Mouse (Mus musculus): ENCODE measurements around the gene Anp32e.
"Not testable (repeated sequence)": the region's sequence is repeated elsewhere in the genome, so short reads cannot be mapped to it uniquely, and the experiment has no call there.

Anp32e gene

DNA sequence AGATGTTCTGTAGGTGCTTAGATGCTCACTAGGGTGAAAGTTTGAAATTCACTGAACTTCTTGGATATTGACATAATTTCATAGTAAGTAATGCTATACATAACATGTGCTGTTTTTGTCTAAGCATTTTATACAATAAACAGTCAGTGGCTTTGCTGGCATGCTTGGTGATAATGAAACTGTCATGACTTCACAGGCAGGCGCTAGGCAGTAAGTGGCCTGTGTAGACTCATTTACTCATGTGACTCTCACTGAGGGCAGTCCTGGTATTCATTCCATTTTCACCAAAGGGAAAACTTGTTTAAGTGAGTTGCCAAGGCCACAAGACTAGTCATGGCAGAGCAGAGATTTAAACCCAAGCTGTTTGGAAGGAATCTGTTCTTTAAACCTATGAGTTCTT is 40.2 kb downstream of the Anp32e start:
- intact Hi-C loops (cut with DNase I): loop anchor here (5.0 kb wide), 1 partner anchor 178 kb away; no protein-coding TSS in a partner anchor

DNA sequence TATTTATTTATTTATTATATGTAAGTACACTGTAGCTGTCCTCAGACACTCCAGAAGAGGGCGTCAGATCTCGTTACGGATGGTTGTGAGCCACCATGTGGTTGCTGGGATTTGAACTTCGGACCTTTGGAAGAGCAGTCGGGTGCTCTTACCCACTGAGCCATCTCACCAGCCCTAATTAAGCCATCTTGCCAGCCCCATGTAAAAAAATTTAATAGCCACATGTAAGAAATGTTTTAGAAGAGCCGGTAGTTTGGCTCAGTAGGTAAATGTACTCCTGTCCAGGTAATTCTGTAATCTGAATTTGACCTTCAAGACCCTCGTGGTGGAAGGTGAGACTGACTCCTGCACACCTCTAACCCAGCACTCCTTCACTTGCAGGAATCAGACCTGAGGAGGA is 41.6 kb downstream of the Anp32e start:
- intact Hi-C loops (cut with DNase I): not testable (repeated sequence)

DNA sequence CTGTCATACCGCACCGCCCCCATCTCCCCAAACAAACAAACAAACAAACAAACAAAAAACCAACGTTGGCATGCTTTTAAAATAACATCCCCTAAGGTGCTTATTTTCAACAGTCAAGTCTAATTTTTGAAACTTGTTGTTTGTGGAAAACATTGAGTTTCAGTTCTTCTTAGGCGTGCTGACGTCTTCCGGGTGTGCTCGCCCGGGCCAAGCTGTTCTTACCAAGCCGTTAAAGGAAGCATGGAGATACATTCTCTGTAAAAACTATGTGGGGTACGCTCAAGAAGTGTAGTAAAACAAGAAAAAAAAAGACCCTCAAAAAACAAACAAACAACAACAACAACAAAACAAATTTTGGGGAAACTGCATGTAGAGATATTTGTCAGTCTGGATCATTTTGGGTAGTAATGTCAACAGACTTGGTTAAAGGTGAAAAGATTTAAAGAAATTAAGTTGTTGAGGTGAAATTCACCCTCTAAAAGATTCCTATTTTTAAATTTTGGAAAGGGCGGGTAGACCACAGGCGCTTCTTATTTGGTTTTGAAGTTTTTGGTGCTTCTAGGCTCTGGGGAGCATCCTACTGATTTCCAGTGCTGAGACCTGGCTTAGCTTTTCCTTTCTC is 43.3 kb downstream of the Anp32e start:
- intact Hi-C loops (cut with DNase I): no loop called here

DNA sequence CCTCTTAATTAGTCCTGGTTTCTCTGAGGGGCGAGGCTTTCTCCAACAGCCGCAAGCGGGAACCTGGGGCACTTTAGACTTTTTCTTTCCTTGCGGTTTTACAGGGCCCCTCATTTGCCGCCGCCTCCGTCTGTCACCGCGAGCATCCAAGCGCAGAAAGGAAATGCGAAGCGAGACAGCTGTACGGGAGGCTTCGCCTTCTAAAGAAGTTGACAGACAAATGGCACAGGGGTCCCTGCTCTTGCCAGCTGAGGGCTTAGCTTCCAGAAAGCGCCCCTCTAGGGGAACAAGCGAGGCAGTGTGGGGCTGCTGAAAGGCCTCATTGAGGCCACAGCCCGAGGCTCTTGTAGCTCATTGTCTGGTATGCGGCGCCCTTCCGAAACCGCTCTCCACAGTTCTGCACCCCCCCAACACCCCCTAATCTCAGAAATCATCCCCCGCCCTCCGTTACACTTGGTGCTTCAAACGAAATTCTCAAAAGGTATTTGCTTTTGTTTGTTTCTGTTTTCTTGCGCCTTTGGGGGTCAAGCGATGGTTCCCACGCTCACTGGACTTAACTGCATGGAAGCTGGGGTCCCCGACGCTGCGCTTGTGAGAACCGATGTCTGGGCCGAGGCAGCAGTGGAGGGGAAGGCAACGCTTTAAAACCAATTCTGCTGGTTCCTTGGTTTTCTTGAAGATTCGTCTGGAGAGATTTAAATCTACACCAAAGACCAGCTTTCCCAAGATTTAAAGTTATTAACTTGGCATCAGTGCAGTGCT is 44.0 kb downstream of the Anp32e start:
- intact Hi-C loops (cut with DNase I): no loop called here

DNA sequence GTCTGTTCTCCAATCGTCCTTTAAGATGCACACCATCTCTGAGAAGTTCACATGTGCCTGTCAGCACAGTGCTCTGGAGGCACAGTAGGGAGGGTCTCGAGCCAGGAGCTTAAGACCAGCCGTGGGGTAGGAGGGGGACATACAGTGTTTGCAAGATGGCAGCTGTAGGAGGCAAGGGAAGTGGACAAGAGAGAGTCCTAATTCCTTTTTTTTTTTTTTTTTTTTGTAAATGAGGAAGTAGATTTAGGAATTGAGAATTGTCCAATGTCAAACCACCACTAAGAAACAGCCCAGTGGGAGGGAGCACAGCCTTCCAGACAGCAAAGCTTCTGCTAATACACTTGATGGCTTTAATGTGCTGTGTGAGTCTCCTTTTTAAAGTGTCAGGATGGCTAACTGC is 48.0 kb downstream of the Anp32e start:
- intact Hi-C loops (cut with DNase I): no loop called here

DNA sequence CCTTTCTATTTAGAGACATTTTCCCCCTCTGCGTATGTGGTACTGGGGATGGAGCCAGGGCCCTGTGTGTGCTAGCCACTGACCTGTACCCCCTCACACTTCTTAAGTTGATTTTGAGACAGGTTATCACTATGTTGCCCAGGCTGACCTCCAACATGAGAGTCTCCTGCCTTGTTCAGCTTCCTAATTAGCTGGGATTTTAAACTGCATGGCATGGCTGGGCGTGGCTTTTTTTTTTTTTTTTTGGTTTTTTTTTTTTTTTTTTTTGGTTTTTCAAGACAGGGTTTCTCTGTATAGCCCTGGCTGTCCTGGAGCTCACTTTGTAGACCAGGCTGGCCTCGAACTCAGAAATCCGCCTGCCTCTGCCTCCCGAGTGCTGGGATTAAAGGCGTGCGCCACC is 48.5 kb downstream of the Anp32e start:
- intact Hi-C loops (cut with DNase I): not testable (repeated sequence)

DNA sequence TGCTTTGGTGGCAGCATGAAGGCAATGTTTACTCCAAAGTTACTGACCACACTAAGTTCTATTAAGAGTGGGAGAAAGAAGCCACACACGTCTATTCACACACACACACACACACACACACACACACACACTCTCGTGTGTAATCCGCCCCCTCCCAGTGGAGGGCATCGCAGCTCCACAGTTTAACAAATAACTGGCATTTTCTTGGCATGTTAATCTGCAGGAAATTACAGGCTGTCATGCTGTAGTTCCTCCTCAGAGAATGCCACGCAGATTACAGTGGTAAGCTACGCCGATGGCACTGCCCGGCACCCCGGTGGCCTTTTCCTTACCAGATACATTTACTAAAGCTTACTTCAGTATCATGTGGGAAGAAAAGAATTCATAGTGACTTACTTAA is 49.2 kb downstream of the Anp32e start:
- intact Hi-C loops (cut with DNase I): no loop called here

DNA sequence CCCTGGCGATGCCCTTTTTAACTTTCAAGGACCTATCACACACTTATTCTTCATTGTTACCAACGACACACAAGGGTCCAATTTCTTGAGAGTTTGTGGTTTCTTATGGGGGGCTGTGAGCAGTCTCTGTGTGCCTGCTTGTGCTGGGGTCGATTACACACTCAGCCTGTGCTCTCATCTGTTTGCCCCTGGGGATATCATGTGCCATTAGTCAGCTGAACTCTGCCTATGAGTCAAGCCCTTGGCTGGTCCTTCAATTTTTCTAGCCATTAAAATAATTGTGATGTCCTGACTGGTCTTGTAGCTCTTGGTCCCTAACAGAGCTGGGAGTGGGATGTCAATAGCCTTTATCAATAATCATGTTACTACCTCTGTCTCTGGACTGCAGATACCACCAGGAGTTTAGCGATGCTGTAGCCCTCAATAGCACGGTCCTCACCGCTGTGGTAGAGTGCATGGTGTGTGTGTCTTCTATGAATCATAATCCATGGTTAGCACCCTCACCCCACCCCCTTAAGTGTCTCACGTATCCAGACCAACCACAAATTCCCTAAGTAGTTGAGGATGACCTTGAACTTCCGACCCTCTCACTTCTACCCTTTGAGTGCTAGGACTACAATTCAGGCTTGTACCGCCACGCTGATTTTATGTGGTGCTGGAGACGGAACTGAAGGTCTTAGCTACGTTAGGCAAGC is 51.4 kb downstream of the Anp32e start:
- intact Hi-C loops (cut with DNase I): no loop called here

DNA sequence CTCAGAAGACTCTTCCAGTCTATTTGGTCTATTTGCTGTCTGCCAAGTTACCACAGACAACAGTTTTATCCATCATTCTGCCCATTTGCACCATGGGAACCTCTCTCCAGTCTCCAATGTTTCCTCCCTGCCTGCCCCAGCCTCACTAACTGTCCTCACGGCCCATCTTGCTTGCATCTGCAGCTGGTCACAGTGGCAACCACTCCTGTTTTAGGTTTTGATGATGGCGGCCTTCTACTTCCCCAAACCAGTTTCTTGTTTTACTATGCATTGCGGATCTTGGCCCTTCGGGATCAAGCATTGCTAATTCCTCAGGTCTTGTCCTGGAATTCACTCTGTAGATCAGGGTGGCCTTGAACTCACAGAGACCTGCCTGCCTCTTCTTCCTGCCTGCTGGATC is 53.1 kb downstream of the Anp32e start:
- intact Hi-C loops (cut with DNase I): no loop called here

DNA sequence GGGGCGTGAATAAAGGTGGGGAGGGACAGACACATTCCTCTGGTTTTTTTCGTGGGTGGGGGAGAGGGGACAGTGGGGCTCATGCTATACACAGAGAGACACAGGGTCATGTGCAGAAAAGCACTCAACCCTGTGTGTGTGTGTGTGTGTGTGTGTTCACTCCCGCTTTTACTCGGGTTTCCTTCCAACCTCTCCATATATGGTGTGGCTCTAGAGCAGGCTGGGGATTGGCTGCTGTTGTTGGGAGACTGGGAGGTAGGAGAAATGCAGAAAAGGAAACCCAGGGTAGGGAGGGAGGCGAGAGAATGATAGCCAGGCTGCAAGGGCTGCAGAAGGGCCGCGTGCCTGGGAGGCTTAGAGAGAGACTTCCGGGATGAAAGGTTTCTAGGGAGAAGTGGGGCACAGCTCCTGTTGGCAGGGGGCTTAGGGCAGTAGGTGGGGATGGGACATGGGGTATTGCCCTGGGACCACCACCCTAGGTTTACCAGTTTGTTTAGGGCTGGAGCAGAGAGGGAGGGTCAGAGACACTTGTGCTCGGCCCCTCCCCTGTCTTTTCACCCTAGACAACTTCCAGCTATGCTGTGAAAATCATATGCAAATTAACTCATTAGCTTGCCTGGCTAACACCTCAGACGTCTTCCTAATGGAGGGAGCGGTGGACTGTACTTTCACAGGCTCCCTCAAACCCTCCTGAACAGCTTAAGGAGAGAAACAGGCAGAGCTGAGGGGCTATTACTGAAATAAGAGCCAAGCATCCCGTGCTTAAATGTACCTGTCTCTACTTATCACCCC is 56.4 kb downstream of the Anp32e start:
- intact Hi-C loops (cut with DNase I): no loop called here

DNA sequence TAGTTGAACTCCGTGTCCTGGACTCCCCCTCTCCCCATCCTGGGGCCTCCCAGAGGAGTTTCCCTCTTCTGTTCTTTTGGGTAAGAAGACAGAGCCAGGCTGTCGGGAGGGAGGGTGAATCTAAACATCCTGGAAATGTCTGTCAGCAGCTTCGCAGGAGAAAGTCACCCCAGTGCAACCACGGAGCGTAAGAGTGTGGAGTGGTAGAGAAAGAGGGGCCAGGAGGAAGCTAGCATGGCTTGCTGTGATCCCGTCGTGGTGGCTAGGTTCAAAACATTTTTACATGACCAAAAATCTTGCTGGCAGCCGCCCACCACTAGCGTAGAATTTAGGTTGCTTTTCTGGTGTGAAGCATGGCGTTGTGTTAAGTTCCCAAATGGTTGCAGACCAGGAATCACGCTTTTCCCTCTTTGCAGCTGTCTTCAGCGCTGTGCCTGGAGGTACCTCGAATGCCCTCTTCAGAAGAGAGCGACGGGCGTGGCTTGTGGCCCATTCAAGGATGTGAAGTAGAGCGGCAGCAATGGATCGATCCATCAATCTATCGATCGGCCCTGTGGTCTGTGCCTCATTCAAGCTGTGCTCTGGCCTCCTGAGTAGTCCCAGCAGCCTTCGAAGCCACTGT is 57.1 kb downstream of the Anp32e start:
- intact Hi-C loops (cut with DNase I): no loop called here

DNA sequence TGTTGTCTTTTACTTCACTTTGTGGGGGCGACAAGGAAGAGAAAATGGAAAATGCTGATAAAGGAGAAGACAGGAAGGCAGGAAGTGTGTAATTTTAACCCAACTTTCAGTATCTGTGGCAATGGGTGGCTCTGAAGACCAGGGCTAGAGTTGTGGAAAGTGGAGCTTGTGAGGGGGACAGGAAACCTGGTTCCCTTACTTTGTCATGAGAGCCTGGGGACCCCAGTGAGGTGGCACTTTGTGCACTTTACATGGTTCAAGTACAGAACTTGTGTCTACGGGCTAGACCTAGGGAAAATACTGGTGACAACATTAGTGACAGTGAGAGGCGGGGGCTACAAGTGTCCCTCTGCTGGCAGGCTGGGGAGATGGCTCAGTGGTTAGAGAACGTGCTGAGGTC is 57.9 kb downstream of the Anp32e start:
- intact Hi-C loops (cut with DNase I): no loop called here

DNA sequence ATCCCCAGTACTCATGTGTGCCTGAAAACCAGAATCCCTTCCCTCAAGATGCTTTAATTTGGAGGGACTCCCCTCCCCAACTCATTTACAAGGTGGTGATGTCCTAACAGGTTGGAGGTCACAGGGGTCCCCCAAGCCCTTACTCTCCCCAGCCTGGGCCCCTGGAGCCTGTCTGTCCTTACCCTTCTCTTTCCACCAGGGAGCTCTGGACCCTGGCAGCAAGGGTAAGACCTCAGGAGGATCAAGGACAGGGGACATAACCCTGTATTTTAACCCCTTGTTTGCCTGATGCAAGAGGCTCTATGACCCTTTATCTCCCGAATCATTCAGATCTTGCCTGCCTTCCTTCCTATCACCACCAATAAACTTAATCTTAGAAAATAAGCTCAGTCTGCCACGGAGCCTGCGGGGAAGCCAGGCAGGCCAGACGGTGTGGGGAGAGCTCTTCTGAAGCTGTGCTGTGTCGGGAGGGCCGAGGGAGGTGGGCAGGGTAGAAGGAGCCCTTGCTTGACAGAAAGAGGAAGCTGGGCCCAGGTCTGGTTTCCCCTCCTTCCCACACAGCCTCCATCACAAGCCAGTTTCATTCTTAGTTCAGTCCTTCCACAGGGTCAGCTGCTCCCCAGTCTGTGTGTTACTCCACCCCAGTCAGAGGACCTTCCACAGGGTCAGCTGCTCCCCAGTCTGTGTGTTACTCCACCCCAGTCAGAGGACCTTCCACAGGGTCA is 58.5 kb downstream of the Anp32e start:
- intact Hi-C loops (cut with DNase I): no loop called here

DNA sequence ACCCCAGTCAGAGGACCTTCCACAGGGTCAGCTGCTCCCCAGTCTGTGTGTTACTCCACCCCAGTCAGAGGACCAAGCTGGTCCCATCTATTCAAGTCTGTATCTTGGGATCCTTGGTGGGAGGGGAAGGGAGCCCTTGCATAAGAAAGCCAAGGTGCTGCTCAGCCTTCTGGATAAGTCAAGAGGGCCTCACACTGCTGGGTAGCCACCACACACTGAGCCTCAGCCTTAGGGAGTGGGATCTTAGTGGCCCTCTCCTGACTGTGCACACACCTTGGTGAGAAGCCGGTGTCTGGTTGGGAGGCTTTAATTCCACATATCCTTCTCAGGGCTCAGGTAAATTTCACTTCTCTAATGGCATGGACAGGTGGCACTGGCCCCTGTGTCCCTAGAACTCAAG is 59.1 kb downstream of the Anp32e start:
- intact Hi-C loops (cut with DNase I): no loop called here

DNA sequence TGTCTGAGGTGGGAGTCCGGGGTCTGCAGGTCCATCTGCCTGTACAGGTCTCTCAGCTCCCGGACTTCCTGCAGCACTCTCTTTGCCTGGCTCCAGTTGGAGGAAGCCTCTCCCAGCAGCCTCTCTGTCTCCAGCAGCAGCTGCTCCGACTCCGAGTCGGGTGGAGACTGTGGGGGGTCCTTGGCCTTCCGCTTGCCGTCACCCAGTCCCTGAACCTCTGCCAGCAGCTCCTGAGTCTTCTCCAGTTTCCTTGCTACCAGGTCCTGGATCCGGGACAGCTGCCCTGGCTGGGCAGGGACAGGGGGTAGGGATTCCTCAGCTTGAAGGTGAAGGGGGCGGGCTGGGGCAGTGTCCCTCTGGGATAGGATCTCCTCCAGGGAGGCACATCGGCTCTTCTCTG is 59.9 kb downstream of the Anp32e start:
- intact Hi-C loops (cut with DNase I): no loop called here

DNA sequence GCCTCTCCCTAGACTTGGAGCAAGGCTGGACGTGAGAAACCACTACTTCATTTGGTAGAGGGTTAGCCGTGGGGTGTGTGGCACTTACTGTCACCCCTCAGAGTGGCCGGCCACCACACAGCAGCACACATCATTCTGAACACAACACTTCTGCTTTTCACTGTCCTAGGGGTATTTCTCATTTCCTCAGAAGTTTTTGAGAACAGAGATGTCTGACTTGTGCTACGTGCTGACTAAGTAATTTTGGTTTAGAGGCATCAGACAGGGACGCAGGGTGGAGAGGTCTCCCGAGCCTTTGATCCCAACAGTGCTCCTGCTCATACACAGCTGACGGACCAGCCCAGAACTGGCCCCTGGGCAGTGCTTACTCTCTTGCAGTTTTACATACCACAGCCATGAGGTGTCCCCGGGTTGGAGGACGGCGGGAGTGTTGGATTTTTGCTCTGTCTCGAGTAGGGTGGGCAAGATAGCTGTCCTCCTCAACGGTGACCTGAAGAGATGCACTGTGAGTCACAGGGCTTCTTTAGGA is 61.4 kb downstream of the Anp32e start:
- intact Hi-C loops (cut with DNase I): no loop called here

DNA sequence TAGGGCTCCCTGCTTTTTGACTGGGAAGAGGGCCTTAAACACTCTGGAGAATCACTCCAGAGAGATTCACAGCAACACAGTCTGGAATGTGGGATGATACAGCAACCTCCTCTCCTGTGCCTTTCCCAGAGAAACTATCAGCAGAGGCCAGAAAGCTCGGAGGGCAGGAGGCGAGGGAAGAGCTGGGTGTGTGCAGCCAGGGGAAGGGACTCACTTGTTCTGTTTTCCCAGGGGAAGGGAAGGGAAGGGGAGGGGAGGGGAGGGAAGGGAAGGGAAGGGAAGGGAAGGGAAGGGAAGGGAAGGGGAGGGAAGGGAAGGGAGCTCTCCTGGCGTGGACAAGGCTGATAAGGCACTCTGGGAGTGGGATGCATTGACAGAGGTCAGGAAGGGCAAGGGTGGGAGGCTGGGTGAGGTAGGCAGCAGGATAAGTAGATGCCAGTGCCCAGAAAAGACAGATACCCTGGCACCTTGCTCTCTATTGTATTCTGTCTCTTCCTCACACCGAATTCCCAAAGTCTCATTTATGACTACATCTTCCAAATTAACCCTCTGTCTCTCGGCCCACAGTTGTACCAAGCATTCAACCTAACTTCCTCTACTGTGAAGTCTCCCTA is 64.1 kb downstream of the Anp32e start:
- intact Hi-C loops (cut with DNase I): no loop called here

DNA sequence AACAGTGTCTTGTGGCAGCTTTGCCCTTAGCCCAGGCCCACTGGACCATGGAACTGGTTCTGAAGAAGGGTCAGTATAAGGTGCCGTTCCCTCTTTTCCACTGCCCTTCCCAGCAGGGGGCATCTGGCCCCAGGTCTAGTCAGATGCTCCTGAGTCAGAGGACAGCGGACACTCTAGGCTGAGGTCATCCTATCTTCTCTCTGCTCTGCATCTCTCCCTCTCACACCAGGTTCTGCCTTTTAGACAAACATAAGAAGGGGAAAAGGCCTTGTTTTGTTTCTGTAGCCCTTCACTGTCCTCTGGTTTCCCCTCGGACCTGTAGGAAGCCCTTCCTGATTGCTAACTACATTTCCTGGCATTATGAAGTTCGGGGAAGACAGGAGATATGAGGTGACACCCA is 64.8 kb downstream of the Anp32e start:
- intact Hi-C loops (cut with DNase I): no loop called here

DNA sequence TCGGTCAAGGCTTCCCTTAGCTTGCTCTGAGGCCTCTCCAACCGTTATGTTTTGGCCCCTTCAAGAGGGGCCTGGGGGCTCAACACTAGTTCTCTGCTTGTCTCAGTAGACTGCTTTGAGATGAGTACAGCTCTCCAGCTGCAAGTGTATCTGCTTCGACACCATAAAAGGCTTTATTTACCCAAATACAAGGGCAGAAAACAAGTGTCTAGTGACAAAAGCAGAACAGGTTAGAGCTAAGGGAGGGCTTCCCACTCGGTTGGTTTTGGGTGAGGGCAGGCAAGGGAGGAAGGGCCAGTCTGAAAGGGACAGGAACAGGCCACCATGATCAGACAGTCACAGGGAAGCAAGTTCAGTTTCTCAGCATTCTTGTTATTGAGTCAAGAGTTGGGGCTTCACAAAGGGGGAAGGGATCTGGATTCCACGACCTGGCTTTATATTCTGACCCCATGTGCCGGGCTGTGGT is 65.4 kb downstream of the Anp32e start:
- intact Hi-C loops (cut with DNase I): no loop called here

All from adrenal gland (tissue).